Mouse (Mus musculus): Measurements from ENCODE around the gene Eif2b5.
"Not testable (repeated sequence)": the region's sequence is repeated elsewhere in the genome, so short reads cannot be mapped to it uniquely, and the experiment has no call there.

Eif2b5 gene

DNA sequence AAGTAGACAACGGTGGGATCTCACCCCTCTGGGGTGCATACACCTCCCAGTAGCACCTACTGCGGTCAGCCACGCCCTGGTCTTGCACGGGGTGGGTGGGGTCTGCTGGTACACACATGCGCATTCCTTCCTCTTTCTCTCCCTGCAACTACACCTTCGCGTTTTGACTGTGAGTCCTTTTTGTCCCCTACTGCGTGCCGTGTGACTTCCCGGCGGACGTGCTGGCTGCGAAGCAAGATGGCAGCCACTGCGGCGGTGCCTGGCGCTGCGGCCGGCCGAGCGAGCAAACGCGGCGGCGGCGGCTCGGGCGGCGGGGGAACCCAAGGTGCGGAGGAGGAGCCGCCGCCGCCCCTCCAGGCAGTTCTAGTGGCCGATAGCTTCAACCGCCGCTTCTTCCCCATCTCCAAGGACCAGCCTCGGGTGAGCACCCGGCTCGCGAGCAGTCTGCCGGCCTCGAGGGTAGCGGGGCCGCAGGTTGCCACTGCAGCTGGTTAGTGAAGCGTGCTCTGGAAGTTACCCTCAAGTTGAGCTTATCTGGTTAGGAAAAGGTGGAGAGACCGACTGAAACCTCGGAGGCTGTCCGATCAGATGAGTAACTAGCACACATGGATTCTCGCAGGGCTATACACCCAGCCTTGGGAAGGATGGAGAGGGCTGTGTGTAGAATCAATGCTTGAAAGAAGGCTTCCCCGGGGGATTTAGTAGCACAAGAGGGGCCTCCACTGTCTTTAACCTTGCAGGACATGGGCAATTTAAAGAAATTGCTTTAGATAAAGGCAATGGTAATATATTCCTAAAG is at the start of gene Eif2b5:
TSS of gene Eif2b5 (plus strand) at position 141 of the 799 bp plus-strand sequence.
- peak; percentile 86 to 88 for DNase-seq (ENCODE audit: low spot score in 2 of 2)

GRCm38 (mm10) chr16:20451774-20452173 is 46.8 kb upstream of the Eif2b5 start:
- no peak for DNase-seq (ENCODE audit: low spot score in 2 of 2)

- DNase-seq (ENCODE audit: low spot score in 2 of 2), result no peak
These were observed 44.4 kb upstream of the Eif2b5 start for GRCm38 (mm10) chr16:20454155-20454654.

- no peak for DNase-seq (ENCODE audit: low spot score in 2 of 2)
These were observed 42.5 kb upstream of the Eif2b5 start for GRCm38 (mm10) chr16:20456106-20456505.

DNA sequence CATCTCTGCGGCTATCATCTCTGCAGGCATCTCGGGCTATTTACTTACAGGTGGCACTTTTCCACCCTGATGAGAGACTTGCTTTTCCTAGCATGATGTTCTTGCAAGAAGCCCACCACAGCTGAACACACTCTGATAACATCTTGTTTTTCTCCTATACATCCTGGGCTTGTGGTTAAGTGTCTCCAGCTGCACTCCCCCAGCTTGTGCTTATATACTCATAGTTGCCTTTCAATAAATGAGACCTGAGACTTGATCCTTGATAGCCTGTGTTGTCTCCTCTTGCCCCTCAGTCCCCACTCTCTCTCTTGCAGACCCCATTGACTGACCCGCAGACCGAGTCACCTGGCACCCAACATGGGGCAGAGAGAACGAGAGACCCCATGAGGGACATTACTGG is 39.9 kb upstream of the Eif2b5 start:
- DNase-seq (ENCODE audit: low spot score in 2 of 2), result not testable (repeated sequence)

DNA sequence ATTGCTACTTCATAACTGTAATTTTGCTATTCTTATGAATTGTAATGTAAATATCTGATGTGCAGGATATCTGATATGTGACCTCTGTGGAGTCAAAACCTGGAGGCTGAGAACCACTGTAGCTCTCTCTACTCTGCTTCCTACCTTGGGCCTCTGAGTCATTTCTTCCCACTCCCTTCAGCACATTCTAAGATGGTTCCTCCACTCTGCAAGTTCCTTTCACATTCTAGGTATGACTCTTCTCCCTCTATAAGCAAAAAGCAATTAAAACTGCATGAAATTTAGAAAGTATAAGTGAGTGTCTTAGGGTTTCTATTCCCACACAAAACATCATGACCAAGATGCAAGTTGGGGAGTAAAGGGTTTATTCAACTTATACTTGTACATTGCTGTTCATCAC is 33.9 kb upstream of the Eif2b5 start:
- DNase-seq (ENCODE audit: low spot score in 2 of 2), result no peak

- DNase-seq (ENCODE audit: low spot score in 2 of 2), result no peak
These were observed 27.6 kb upstream of the Eif2b5 start for GRCm38 (mm10) chr16:20470981-20471380.

- no peak for DNase-seq (ENCODE audit: low spot score in 2 of 2)
These were observed 26.9 kb upstream of the Eif2b5 start for GRCm38 (mm10) chr16:20471686-20472085.

- no peak for DNase-seq (ENCODE audit: low spot score in 2 of 2)
These were observed 24.9 kb upstream of the Eif2b5 start for GRCm38 (mm10) chr16:20473748-20474147.

DNA sequence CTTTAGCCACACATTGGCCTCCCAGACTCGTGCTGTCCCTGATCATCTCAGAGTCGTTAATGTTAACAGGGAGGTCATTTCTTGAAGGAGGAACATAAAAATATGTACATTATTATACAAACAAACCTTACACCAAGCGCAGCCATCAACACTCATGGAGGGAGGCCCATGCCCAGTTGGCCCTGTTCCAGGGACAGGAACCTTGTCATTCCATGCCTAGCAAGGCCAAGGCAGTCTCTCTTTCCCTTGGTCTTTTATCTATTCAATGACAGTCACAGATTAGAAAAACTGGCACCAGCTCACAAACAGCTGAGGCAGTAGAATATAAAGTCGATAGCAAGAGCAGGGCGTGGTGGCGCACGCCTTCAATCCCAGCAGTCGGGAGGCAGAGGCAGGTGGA is 24.4 kb upstream of the Eif2b5 start:
- no peak for DNase-seq (ENCODE audit: low spot score in 2 of 2)

DNA sequence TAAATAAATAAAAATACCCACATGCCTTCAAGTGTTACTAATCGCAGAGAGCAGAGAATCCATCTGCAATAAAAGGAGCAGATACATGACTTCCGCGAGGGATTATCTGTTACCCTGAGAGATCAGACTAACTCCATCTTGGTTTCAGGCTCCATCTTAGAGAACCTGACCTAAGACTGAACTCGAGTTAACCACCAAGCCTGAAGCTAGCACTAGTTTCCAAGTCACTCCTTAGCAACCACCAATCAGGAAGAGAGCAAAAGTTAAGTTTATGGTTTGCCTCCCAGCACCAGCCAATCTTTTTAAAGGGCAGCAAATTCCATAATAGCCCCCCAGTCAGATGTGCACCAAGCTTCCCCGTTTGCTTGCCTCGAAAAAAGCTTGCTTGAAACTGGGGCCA is 23.8 kb upstream of the Eif2b5 start:
- no peak for DNase-seq (ENCODE audit: low spot score in 2 of 2)

DNA sequence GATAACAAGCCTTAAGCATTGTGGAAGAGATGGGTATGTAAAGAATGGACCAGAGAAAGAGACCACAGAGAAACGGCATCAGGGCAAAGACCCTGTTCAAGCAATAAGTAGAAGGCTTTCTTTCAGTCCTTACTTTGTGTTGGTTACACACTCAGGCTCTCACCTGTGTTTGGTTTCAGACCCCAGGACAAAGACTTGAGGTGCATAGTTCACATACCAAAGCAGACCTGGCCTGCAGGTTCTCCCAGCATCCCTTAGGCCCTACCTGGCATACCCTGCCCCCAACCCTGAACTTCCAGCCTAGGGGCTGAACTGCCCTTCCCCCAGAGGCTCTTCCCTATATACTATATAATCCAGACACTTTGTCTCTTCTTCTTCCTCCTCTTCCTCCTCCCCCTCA is 23.3 kb upstream of the Eif2b5 start:
- DNase-seq (ENCODE audit: low spot score in 2 of 2), result no peak

DNA sequence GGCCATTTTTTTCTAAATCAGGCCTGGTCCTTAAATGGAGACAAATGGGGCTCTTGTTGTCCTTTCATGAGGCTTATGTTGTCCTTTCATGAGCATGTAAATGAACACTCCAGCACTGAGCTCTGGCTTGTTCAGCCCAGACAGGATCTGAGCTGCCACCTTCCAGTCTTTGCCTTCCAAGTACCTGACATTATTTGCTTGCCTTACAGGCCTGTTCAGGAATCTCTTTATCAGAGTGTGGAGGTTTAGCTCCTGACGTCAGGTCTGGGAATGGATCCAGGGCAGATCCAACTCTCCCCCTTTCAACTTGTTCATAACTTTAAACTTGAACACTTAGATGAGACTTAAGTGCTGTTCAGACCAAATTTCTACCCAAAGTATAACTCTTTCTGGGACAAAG is 21.8 kb upstream of the Eif2b5 start:
- no peak for DNase-seq (ENCODE audit: low spot score in 2 of 2)

DNA sequence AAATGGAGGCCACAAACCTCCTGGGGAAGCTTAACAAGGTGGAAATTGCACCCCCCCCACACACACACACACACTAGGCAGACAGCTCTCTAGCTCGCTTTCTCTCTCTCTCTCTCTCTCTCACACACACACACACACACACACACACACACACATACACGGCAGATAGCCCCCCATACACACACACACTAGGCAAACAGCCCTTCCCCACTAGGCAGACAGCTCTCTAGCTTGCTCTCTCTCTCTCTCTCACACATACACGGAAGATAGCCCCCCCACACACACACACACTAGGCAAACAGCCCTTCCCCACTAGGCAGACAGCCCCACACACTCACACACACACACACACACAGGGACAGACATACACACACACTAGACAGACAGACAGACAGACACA is 21.3 kb upstream of the Eif2b5 start:
- DNase-seq (ENCODE audit: low spot score in 2 of 2), result no peak

DNA sequence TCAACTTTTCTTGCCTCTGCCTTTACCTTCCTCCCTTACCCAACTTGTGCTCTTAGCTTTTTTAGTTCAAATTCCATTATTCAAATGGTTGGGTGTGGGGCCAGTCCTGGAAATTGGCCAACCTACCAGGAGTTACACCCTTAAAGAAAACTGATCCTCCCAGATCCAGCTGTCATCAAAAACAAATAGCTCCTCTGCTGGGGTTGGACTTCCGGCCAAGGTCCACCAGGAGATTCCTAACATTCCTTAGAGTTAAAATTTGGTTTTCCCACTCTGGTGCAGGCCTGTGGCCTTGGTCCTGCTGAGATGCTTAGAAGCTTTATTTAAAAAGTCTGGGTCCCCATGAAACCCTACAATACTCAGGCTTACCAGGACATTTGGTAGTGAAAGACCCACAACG is 20.1 kb upstream of the Eif2b5 start:
- DNase-seq (ENCODE audit: low spot score in 2 of 2), result no peak

DNA sequence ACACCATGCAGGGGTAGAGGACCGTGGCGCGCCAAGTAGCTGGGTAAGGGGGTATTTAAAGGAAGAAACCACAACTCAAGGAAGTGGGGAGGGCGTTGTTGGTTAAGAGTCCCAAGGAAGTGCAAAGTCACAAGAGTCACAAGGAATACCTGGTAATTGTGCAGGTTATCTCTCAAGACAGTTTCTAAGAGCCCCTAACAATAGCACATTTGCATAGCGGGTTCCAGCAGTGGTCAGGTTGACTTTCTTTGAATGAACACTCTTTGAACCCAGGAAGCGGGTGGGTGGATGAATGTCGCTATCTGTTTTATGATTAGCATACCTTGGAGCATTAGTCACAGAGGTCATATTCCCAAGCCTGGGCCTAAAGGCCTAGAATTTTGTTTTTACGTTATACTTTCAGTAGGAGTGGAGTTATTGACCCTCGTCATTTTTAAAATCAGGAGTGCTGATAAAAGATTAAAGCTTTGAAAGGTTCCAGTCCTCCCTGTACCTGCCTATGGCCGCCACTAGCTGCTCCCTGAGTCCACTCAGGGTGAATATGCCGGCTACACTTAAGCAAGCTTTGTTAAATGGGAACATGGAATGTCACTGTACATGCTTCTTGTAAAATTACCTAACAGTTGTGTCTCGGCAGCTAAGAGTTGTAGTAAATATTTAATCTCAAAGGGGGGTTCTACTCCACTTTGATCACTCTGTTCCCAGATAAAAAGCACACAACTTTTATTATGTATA is 19.4 kb upstream of the Eif2b5 start:
- DNase-seq (ENCODE audit: low spot score in 2 of 2), result not testable (repeated sequence)

GRCm38 (mm10) chr16:20480115-20480514 is 18.5 kb upstream of the Eif2b5 start:
- no peak for DNase-seq (ENCODE audit: low spot score in 2 of 2)

- no peak for DNase-seq (ENCODE audit: low spot score in 2 of 2)
These were observed 16.9 kb upstream of the Eif2b5 start for GRCm38 (mm10) chr16:20481746-20482145.

GRCm38 (mm10) chr16:20483716-20484115 is 14.9 kb upstream of the Eif2b5 start:
- not testable (repeated sequence) for DNase-seq (ENCODE audit: low spot score in 2 of 2)

- DNase-seq (ENCODE audit: low spot score in 2 of 2), result no peak
These were observed 13.6 kb upstream of the Eif2b5 start for GRCm38 (mm10) chr16:20485061-20485460.

DNA sequence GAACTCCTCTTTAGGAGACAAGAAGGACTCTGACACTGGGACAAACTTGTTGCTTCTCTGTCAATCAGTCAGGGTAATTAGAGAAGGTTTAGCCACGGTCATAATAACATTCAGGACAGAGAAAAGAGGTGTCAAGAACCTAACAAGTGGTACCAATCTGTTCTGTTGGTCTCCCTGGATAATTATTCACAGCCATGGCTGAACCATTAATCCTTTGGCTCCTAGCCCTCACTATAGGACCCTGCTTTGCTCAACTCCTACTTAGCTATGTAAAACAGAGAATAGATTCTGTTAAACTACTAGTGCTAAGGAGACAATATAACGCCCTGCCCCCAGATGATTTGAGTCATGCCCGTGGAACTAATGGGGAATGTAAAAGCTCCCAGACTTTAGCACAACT is 12.6 kb upstream of the Eif2b5 start:
- no peak for DNase-seq (ENCODE audit: low spot score in 2 of 2)

DNA sequence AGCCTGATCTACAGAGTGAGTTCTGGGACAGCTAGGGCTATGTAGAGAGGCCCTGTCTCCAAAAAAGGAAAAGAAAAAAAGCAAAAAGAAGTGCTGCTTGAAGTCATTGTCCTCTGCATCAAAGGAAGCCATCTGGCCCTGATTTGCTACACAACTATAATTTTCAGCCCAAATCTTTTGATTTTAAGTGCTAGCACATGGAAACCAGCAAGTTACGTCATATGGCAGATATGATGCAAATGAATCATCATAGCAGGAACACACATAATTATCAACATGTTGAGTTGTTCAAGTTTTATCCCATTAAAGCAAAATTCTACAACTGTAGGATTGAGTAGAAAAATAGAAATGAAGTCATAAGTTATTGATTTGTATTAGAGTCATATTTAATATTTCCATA is 10.5 kb upstream of the Eif2b5 start:
- DNase-seq (ENCODE audit: low spot score in 2 of 2), result no peak

DNA sequence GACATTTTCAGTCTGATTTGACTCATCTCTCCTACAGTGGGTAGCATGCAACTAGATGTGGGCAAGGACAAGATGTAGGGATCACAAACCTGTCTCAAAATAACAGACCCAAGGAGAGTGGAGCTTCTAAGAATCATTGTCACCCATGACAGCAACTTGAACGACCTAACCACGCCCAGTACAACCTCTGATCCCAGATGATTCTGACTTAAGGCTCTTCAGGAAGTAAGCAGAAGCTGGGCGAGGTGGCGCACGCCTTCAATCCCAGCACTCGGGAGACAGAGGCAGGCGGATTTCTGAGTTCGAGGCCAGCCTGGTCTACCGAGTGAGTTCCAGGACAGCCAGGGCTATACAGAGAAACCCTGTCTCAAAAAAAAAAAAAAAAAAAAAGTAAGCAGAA is 9.9 kb upstream of the Eif2b5 start:
- DNase-seq (ENCODE audit: low spot score in 2 of 2), result not testable (repeated sequence)

All from frontal cortex, postnatal 14 days (tissue).